Comparison of ENCODE assay signal across 10 mouse cellular contexts in the genomic region with DNA sequence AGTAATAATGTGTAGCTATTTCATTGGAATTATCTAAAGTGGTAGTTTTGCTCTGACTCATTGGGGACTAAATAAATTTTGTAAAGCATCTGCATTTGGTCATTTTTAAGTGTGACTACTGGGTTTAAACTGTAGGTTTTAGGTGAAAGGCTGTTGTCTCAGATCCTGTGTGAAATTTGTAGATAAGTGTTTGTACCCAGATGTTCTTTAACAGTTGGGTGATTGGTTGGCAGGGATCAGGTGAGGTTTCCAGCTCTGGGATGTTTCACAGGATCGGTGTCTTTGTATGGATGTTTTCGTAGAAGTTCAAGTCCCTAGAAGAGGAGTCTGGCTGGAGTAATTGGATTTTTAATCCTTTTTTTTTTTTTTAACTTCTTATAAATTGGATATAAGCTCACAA. TPM values are rescaled to one million over a fixed set of nuclear protein-coding genes. Genes with fewer than 3 reads are reported as not detected.
DNase-seq lines count a peak whose midpoint lies in the region; ATAC-seq lines count a peak whose summit lies in the region.
"Had no signal": no experiment of that assay in that cellular context is flagged by ENCODE, and none has a peak within 500 bp of the region (broad histone marks: within the 10 kb centered on the region; RNA-seq: fewer than 3 reads in every experiment).

No protein-coding gene starts in this region.

- H3K27ac ChIP-seq in liver, embryonic 11.5 days (ENCODE audit: low read depth, low read length) = no peak overlapping the region
- H3K27ac ChIP-seq in embryonic facial prominence, embryonic 12.5 days = no peak overlapping the region
- H3K27ac ChIP-seq in intestine, embryonic 14.5 days (ENCODE audit: low read depth) = no peak overlapping the region
- H3K27ac ChIP-seq in midbrain, embryonic 14.5 days (replicated peaks; ENCODE audit: low read depth, low read length) = no peak overlapping the region

- H3K4me3 ChIP-seq in liver, embryonic 11.5 days (ENCODE audit: low read depth, low read length) = peak overlapping the region; percentile 53
- peak overlapping the region; percentile 38; the same call in 1 of the 2 replicates for H3K4me3 ChIP-seq in embryonic facial prominence, embryonic 12.5 days
- peak overlapping the region; percentile 29 for H3K4me3 ChIP-seq in intestine, embryonic 14.5 days (ENCODE audit: low read depth, low read length)
- no peak overlapping the region for H3K4me3 ChIP-seq in midbrain, embryonic 14.5 days (replicated peaks; ENCODE audit: low read depth, low read length)

- H3K9me3 ChIP-seq in liver, embryonic 11.5 days (ENCODE audit: control insufficient read depth, low read length) = no peaks in the 10 kb centered on the region
- H3K9me3 ChIP-seq in embryonic facial prominence, embryonic 12.5 days = no peaks in the 10 kb centered on the region
- no peaks in the 10 kb centered on the region for H3K9me3 ChIP-seq in intestine, embryonic 14.5 days (ENCODE audit: control insufficient read depth, low read length)
- no peaks in the 10 kb centered on the region for H3K9me3 ChIP-seq in midbrain, embryonic 14.5 days (ENCODE audit: control insufficient read depth, low read length)

- WGBS in liver, embryonic 11.5 days = 78% methylated on average over 2 of the region's 2 CpGs
- WGBS in embryonic facial prominence, embryonic 12.5 days = 88% methylated on average over 2 of the region's 2 CpGs
- 79% methylated on average over 2 of the region's 2 CpGs for WGBS in intestine, embryonic 14.5 days
- 89% methylated on average over 2 of the region's 2 CpGs for WGBS in midbrain, embryonic 14.5 days

- no peak for ATAC-seq in liver, embryonic 11.5 days (replicated peaks; ENCODE audit: low FRiP score)
- no peak for ATAC-seq in embryonic facial prominence, embryonic 12.5 days (ENCODE audit: insufficient number of reproducible peaks, insufficient read depth, low FRiP score, low TSS enrichment)
- ATAC-seq in intestine, embryonic 14.5 days (replicated peaks; ENCODE audit: low FRiP score, low TSS enrichment, low read depth) = no peak
- ATAC-seq in midbrain, embryonic 14.5 days (ENCODE audit: low FRiP score, low TSS enrichment) = no peak

- H3K36me3 ChIP-seq in liver, embryonic 11.5 days (ENCODE audit: control insufficient read depth, insufficient read depth, low read length) = peaks cover 25% of the 10 kb centered on the region
- peaks cover 27% of the 10 kb centered on the region for H3K36me3 ChIP-seq in embryonic facial prominence, embryonic 12.5 days
- peaks cover 32% of the 10 kb centered on the region for H3K36me3 ChIP-seq in intestine, embryonic 14.5 days (ENCODE audit: control insufficient read depth, insufficient read depth, low read length)
- H3K36me3 ChIP-seq in midbrain, embryonic 14.5 days (ENCODE audit: control insufficient read depth, insufficient read depth, low read length) = peaks cover 34% of the 10 kb centered on the region

- peaks cover 5% of the 10 kb centered on the region; the same call in 1 of the 2 replicates for H3K4me1 ChIP-seq in liver, embryonic 11.5 days (replicated peaks; ENCODE audit: control insufficient read depth, insufficient read depth, low read length)
- H3K4me1 ChIP-seq in embryonic facial prominence, embryonic 12.5 days = no peaks in the 10 kb centered on the region
- H3K4me1 ChIP-seq in intestine, embryonic 14.5 days (replicated peaks; ENCODE audit: control insufficient read depth, insufficient read depth, low read length) = no peaks in the 10 kb centered on the region
- no peaks in the 10 kb centered on the region for H3K4me1 ChIP-seq in midbrain, embryonic 14.5 days (ENCODE audit: control insufficient read depth, insufficient read depth, low read length)

- peak overlapping the region; percentile 51 for H3K4me2 ChIP-seq in liver, embryonic 11.5 days
- H3K4me2 ChIP-seq in embryonic facial prominence, embryonic 12.5 days (replicated peaks) = peak overlapping the region; percentile 25
- H3K4me2 ChIP-seq in intestine, embryonic 14.5 days (ENCODE audit: low read length) = peak overlapping the region; percentile 33
- H3K4me2 ChIP-seq in midbrain, embryonic 14.5 days (ENCODE audit: low read length) = peak overlapping the region; percentile 42

- DNase-seq in liver, embryonic 11.5 days (ENCODE audit: low spot score) = no peak
- DNase-seq in liver = no peak
- DNase-seq in intestine, embryonic 14.5 days (ENCODE audit: low spot score) = no peak
- DNase-seq in midbrain, embryonic 14.5 days = no peak
- DNase-seq in cerebellum, adult 18-20 months = no peak
- DNase-seq in spleen, postnatal 14 days (ENCODE audit: low spot score in 2 of 2) = no peak
- no peak for DNase-seq in adrenal gland, postnatal 10 days
- DNase-seq: cerebellum, postnatal 25 days; kidney, adult 11 months had no signal

- H3K27me3 ChIP-seq in liver, embryonic 11.5 days (replicated peaks; ENCODE audit: control insufficient read depth, insufficient read depth, low read length) = no peaks in the 10 kb centered on the region
- no peaks in the 10 kb centered on the region for H3K27me3 ChIP-seq in embryonic facial prominence, embryonic 12.5 days
- H3K27me3 ChIP-seq in intestine, embryonic 14.5 days (replicated peaks; ENCODE audit: control insufficient read depth, insufficient read depth, low read length) = no peaks in the 10 kb centered on the region
- H3K27me3 ChIP-seq in midbrain, embryonic 14.5 days (ENCODE audit: control insufficient read depth, insufficient read depth, low read length) = no peaks in the 10 kb centered on the region

- H3K9ac ChIP-seq in liver, embryonic 11.5 days (ENCODE audit: low read depth, low read length) = 0 out of 2 replicates have a peak overlapping the region, but pooled peaks have one; percentile 3
- no peak overlapping the region for H3K9ac ChIP-seq in embryonic facial prominence, embryonic 12.5 days
- no peak overlapping the region for H3K9ac ChIP-seq in intestine, embryonic 14.5 days (ENCODE audit: low read length)
- no peak overlapping the region for H3K9ac ChIP-seq in midbrain, embryonic 14.5 days (replicated peaks; ENCODE audit: low read length)

RNA-seq across cellular contexts. Expression of gene Eif4enif1, which starts 1.6 kb away (rescaled TPM):
- polyA plus RNA-seq in liver, embryonic 11.5 days (2014; fragmentation: Nextera tagmentation; extraction: Ambion mirVana) = 58.3 and 61.3 TPM in 2 replicates
- 70.2 and 74.4 TPM in 2 replicates for polyA plus RNA-seq in embryonic facial prominence, embryonic 12.5 days (2016; fragmentation: Nextera tagmentation; extraction: Ambion mirVana)
- 52.7 and 56.2 TPM in 2 replicates for polyA plus RNA-seq in intestine, embryonic 14.5 days (2014; fragmentation: Nextera tagmentation; extraction: Ambion mirVana)
- 44.6 and 55.3 TPM in 2 replicates for polyA plus RNA-seq in midbrain, embryonic 14.5 days (2014; fragmentation: Nextera tagmentation; extraction: Ambion mirVana)
- total RNA-seq in adrenal gland, postnatal 10 days (2021) = 10 to 100 TPM; 56.2 to 57.8 TPM

RNA-seq across cellular contexts. Expression of gene Sfi1, which starts 10.5 kb away (rescaled TPM):
- polyA plus RNA-seq in liver, embryonic 11.5 days (2014; fragmentation: Nextera tagmentation; extraction: Ambion mirVana) = 8.6 and 10.9 TPM in 2 replicates
- 17.0 and 17.1 TPM in 2 replicates for polyA plus RNA-seq in embryonic facial prominence, embryonic 12.5 days (2016; fragmentation: Nextera tagmentation; extraction: Ambion mirVana)
- 11.2 TPM in 2 replicates for polyA plus RNA-seq in intestine, embryonic 14.5 days (2014; fragmentation: Nextera tagmentation; extraction: Ambion mirVana)
- polyA plus RNA-seq in midbrain, embryonic 14.5 days (2014; fragmentation: Nextera tagmentation; extraction: Ambion mirVana) = 11.2 and 13.2 TPM in 2 replicates
- 10 to 100 TPM; 30.0 to 62.1 TPM for total RNA-seq in adrenal gland, postnatal 10 days (2021)
